Mouse (Mus musculus) limb, embryonic 15.5 days (tissue): ENCODE results near the gene Bysl. TPM values are rescaled to one million over a fixed set of nuclear protein-coding genes. Genes with fewer than 3 reads are reported as not detected.

Experiments used
- ATAC-seq: fragments of 200-750 bp; cut with Nextera tagmentation; 2 replicates; pipeline ENCODE4 v1.8.0; 2017; ENCODE audit warnings: low read depth, moderate TSS enrichment; ENCODE audit not compliant: insufficient number of reproducible peaks, low FRiP score, low TSS enrichment
- H3K27ac ChIP-seq: fragments of 300-500 bp; sonication (generic); 2 replicates; pipeline ENCODE4 v1.5.1; 2015; ENCODE audit warnings: moderate library complexity, mild to moderate bottlenecking, inconsistent platforms
- H3K27me3 ChIP-seq: fragments of 300-500 bp; sonication (generic); 2 replicates; pipeline ENCODE4 v1.6.1; 2015; ENCODE audit warnings: inconsistent platforms
- H3K36me3 ChIP-seq: fragments of 300-500 bp; sonication (generic); 2 replicates; pipeline ENCODE4 v1.6.1; 2015; ENCODE audit warnings: inconsistent platforms
- H3K4me1 ChIP-seq: fragments of 300-500 bp; sonication (generic); 2 replicates; pipeline ENCODE4 v1.6.1; 2015; ENCODE audit warnings: inconsistent platforms
- H3K4me2 ChIP-seq: fragments of 300-500 bp; sonication (generic); 2 replicates; pipeline ENCODE4 v1.6.1; 2015; ENCODE audit warnings: mild to moderate bottlenecking, inconsistent platforms
- H3K4me3 ChIP-seq: fragments of 300-500 bp; sonication (generic); 2 replicates; pipeline ENCODE4 v1.5.1; 2015; ENCODE audit warnings: mild to moderate bottlenecking, inconsistent platforms
- H3K9ac ChIP-seq: fragments of 300-500 bp; sonication (generic); 2 replicates; pipeline ENCODE4 v1.6.1; 2015; ENCODE audit warnings: inconsistent platforms
- H3K9me3 ChIP-seq: fragments of 300-500 bp; sonication (generic); 2 replicates; pipeline ENCODE4 v1.6.1; 2016; ENCODE audit warnings: inconsistent platforms
- WGBS: fragments of 180-500 bp; shearing (Covaris S2); methylation state at CpG from one replicate; pipeline ENCODE4 v1.1.7; 2015; 5-methylcytosine and 5-hydroxymethylcytosine counted together
- polyA plus RNA-seq: library from polyadenylated mRNA; unstranded; fragments of >200 nt; fragmentation: Nextera tagmentation; extraction: Ambion mirVana; gene quantifications from 2 replicates; pipeline ENCODE4 v1.2.1, GENCODE M21; 2015

Bysl gene
- polyA plus RNA-seq, 1 experiment from 2014 or later, result 24.1 TPM

GRCm38 (mm10) chr17:47580962-47581361 is 30.3 kb downstream of the Bysl start:
- no peak for ATAC-seq
- H3K36me3 ChIP-seq, result no peaks in the 10 kb centered on the region
- H3K4me1 ChIP-seq, result no peaks in the 10 kb centered on the region
- H3K4me3 ChIP-seq, result no peak overlapping the region
- H3K4me2 ChIP-seq, result no peak overlapping the region
- H3K9ac ChIP-seq, result no peak overlapping the region
- H3K27me3 ChIP-seq, result no peaks in the 10 kb centered on the region
- H3K27ac ChIP-seq, result no peak overlapping the region
- 79% methylated on average over 4 of the region's 4 CpGs for WGBS
- H3K9me3 ChIP-seq, result no peaks in the 10 kb centered on the region

DNA sequence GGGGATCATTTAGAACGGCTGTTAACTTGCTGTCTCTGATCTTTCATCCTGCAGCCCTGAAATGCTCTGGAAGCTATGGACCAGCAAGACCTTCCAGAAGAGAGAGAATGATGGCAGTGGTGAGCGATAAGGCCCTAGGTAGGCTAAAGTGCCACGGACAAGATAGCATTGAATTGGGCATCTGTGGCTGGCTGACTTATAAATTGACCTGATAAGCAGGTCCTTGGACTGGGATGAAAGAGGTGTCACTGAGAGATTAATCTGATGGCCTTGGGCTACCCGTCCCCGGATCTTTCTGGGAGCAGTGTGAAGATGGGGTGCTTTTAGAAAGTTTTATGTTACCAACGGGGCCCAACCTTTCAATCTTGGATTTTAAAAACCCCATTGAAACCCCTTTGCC is 32.6 kb downstream of the Bysl start:
- no peak overlapping the region for H3K9ac ChIP-seq
- H3K4me2 ChIP-seq, result no peak overlapping the region
- 0 out of 2 replicates have a peak, but pooled peaks cover 3% of the 10 kb centered on the region for H3K4me1 ChIP-seq
- no peak overlapping the region for H3K4me3 ChIP-seq
- 77% methylated on average over 6 of the region's 6 CpGs for whole genome bisulfite sequencing
- H3K36me3 ChIP-seq, result no peaks in the 10 kb centered on the region
- ATAC-seq, result no peak
- no peak overlapping the region for H3K27ac ChIP-seq
- H3K9me3 ChIP-seq, result no peaks in the 10 kb centered on the region
- no peaks in the 10 kb centered on the region for H3K27me3 ChIP-seq

DNA sequence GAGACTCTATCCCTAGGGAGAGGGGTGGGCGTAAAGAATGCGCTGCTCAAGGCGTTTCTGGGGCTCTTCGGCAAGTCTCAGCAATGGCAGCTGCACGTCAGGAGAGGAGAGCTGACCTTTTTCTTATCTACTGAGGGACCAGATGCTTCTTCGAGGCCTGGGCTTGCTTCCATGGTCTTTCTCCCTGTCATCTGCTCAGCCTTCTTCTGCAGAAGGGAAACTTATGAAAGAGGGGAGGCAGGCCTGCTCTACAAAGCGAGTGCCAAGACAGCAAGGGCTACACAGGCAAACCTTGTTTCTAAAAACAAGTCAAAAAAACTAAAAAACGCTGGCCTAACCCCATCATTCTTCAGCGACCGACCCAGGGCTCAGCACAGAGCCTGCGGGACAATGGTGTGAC is 36.5 kb downstream of the Bysl start:
- Histone ChIP-seq H3K9me3 (no peaks in the 10 kb centered on the region), H3K27me3 (no peaks in the 10 kb centered on the region), H3K4me1 (peaks cover 13% of the 10 kb centered on the region), H3K4me2 (no peak overlapping the region), H3K4me3 (no peak overlapping the region), H3K36me3 (no peaks in the 10 kb centered on the region), H3K27ac (no peak overlapping the region), H3K9ac (no peak overlapping the region)
- WGBS, result 60% methylated on average over 11 of the region's 11 CpGs
- ATAC-seq, result no peak

DNA sequence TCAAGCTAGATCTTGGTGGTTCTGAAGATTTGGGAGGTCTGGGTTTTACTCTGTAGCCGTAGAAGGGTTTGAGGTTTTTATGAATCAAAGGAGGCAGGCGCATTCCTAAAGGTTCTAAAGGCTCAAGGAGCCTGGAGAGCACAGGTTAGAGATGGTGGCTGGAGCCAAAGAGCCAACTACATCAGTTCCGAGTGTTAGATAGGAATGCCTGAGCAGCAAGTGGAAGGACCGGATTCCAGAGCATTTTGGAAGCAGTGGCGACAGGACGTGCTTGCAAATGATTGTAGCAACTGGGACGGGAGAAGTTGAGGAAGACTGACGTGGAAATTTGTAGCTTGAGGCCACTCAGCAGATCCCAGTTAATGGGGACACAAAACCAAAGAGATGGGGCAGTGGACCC is 37.3 kb downstream of the Bysl start:
- Histone ChIP-seq H3K27me3 (no peaks in the 10 kb centered on the region), H3K4me1 (peaks cover 13% of the 10 kb centered on the region), H3K27ac (no peak overlapping the region), H3K36me3 (no peaks in the 10 kb centered on the region), H3K4me2 (no peak overlapping the region), H3K9ac (no peak overlapping the region), H3K4me3 (no peak overlapping the region), H3K9me3 (no peaks in the 10 kb centered on the region)
- WGBS, result 52% methylated on average over 8 of the region's 8 CpGs
- ATAC-seq, result no peak

- H3K27ac ChIP-seq, result peak overlapping the region; percentile 75
- H3K27me3 ChIP-seq, result no peaks in the 10 kb centered on the region
- no peaks in the 10 kb centered on the region for H3K36me3 ChIP-seq
- ATAC-seq, result no peak; the same call in 1 of the 2 replicates
- H3K4me3 ChIP-seq, result no peak overlapping the region
- no peaks in the 10 kb centered on the region for H3K9me3 ChIP-seq
- no peak overlapping the region for H3K9ac ChIP-seq
- no peak overlapping the region for H3K4me2 ChIP-seq
- H3K4me1 ChIP-seq, result peaks cover 13% of the 10 kb centered on the region
Measured at GRCm38 (mm10) chr17:47572436-47572835, 38.9 kb downstream of the Bysl start.

DNA sequence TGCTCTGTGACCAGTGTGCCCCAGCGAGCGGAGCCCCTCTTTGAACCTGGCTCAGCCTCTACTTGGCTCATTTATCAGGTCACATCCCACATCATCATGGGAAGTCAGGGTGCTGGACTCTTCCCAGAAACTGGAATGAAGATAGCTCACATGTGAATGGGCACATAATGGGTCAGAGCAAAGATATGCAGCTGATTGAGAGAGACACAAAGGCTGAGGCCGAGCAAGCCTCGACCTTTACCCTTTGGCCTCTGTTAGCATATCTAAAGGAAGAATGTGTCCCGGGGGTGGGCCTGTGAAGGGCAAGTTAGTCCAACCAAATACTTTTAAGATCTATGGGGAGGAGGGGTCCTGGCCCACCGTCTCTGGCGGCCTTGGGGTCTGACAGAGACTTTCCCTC is 39.7 kb downstream of the Bysl start:
- peak overlapping the region; percentile 75 for H3K27ac ChIP-seq

DNA sequence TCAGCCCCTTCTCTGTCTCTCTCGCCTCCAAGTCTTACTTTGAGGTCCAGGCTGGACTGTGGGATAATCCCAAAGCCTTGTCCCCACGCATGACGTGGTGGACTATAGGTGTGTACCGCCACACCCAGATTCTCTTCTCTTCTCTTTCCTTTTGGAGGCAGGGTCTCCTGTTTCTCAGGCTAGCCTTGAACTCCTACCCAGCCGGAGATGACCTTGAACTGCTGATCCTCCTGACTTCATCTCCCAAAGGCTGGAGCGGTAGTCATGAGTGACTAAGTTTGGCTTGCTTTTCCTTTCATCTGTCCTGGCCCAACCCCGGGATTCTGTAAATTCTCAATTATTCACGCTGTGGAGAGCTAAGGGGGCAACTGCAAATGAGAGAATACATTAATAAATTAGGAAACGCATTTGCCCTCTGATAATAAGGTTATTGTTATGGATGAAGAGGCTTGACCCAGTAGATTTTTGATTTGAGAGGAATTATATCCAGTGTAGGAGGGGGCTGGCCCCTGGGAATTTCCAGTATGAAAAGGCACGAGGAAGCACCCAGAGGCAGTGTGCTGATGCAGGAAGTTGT is 42.3 kb downstream of the Bysl start:
- H3K27ac ChIP-seq, result no peak overlapping the region
- H3K9ac ChIP-seq, result no peak overlapping the region
- no peak for ATAC-seq
- H3K4me3 ChIP-seq, result no peak overlapping the region
- no peaks in the 10 kb centered on the region for H3K36me3 ChIP-seq
- no peaks in the 10 kb centered on the region for H3K9me3 ChIP-seq
- H3K4me1 ChIP-seq, result peaks cover 10% of the 10 kb centered on the region
- no peak overlapping the region for H3K4me2 ChIP-seq
- WGBS, result 88% methylated on average over 10 of the region's 10 CpGs
- H3K27me3 ChIP-seq, result no peaks in the 10 kb centered on the region

More for the DNA sequence above, 39.7 kb downstream of the Bysl start:
- no peak overlapping the region for H3K9ac ChIP-seq
- no peaks in the 10 kb centered on the region for H3K36me3 ChIP-seq
- H3K27me3 ChIP-seq, result no peaks in the 10 kb centered on the region
- no peak for ATAC-seq
- no peaks in the 10 kb centered on the region for H3K9me3 ChIP-seq
- peaks cover 13% of the 10 kb centered on the region for H3K4me1 ChIP-seq
- H3K4me2 ChIP-seq, result no peak overlapping the region
- 58% methylated on average over 7 of the region's 7 CpGs for WGBS
- H3K4me3 ChIP-seq, result no peak overlapping the region

DNA sequence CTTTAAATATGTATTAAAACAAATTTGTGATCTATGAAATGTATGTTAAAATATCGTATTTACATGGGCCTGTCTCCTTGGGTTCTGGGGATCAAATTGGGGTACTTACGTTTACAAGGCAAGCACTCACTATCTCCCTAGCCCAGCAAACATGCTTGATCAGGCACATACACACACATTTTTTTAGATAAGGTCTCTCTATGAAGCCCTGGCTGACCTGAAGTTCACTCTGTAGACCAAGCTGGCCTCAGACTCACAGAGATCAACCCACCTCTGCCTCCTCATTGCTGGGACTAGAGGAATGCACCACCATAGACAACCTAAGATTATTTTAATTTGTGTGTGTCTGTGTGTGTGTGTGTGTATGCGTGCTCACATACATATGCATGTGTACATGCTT is 42.9 kb downstream of the Bysl start:
- 95% methylated on average over 3 of the region's 3 CpGs for WGBS
- peaks cover 10% of the 10 kb centered on the region for H3K4me1 ChIP-seq
- H3K36me3 ChIP-seq, result no peaks in the 10 kb centered on the region

GRCm38 (mm10) chr17:47567271-47567670 is 44.0 kb downstream of the Bysl start:
- Histone ChIP-seq H3K4me2 (no peak overlapping the region), H3K36me3 (no peaks in the 10 kb centered on the region), H3K9me3 (no peaks in the 10 kb centered on the region), H3K27ac (no peak overlapping the region), H3K9ac (no peak overlapping the region), H3K4me1 (peaks cover 8% of the 10 kb centered on the region), H3K4me3 (no peak overlapping the region), H3K27me3 (no peaks in the 10 kb centered on the region)
- no peak for ATAC-seq
- 73% methylated on average over 3 of the region's 3 CpGs for WGBS

More for the DNA sequence above, 42.9 kb downstream of the Bysl start:
- Histone ChIP-seq H3K4me3 (no peak overlapping the region), H3K27ac (no peak overlapping the region), H3K9me3 (no peaks in the 10 kb centered on the region), H3K27me3 (no peaks in the 10 kb centered on the region), H3K9ac (no peak overlapping the region), H3K4me2 (no peak overlapping the region)
- no peak for ATAC-seq

- Histone ChIP-seq H3K36me3 (no peaks in the 10 kb centered on the region), H3K4me1 (no peaks in the 10 kb centered on the region), H3K27ac (no peak overlapping the region), H3K4me2 (no peak overlapping the region), H3K27me3 (no peaks in the 10 kb centered on the region), H3K9ac (no peak overlapping the region), H3K9me3 (no peaks in the 10 kb centered on the region), H3K4me3 (no peak overlapping the region)
- 37% methylated on average over 2 of the region's 2 CpGs for WGBS
- ATAC-seq, result no peak
Measured at GRCm38 (mm10) chr17:47566133-47566532, 45.2 kb downstream of the Bysl start.

- 77% methylated on average over 5 of the region's 5 CpGs for WGBS
- Histone ChIP-seq H3K9me3 (no peaks in the 10 kb centered on the region), H3K27ac (no peak overlapping the region), H3K4me2 (no peak overlapping the region), H3K27me3 (no peaks in the 10 kb centered on the region), H3K9ac (no peak overlapping the region), H3K4me1 (no peaks in the 10 kb centered on the region), H3K36me3 (no peaks in the 10 kb centered on the region), H3K4me3 (no peak overlapping the region)
- ATAC-seq, result no peak
Measured at GRCm38 (mm10) chr17:47564612-47565011, 46.7 kb downstream of the Bysl start.

DNA sequence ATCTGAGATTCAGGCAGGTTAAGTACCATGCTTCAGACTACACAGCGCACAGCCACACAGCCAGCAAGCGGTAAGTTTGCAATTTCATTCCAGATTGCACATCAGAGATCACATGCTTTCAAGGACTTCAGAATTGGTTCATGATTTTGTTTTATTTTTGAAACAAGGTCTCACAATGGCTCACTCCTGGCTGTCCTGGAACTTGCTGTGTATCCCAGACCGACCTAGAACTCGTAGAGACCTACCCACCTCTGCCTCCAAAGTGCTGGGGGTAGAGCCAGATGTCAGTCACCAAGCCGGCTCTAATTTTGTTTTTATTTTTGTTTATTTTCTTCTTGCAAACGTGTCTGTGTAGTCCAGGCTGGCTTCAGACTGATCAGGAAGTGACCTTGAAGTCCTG is 48.4 kb downstream of the Bysl start:
- no peaks in the 10 kb centered on the region for H3K9me3 ChIP-seq
- no peak overlapping the region for H3K9ac ChIP-seq
- no peak overlapping the region for H3K4me2 ChIP-seq
- no peak for ATAC-seq
- H3K27me3 ChIP-seq, result no peaks in the 10 kb centered on the region
- H3K4me3 ChIP-seq, result no peak overlapping the region
- 80% methylated on average over 6 of the region's 6 CpGs for WGBS
- no peaks in the 10 kb centered on the region for H3K36me3 ChIP-seq
- H3K4me1 ChIP-seq, result no peaks in the 10 kb centered on the region
- no peak overlapping the region for H3K27ac ChIP-seq

DNA sequence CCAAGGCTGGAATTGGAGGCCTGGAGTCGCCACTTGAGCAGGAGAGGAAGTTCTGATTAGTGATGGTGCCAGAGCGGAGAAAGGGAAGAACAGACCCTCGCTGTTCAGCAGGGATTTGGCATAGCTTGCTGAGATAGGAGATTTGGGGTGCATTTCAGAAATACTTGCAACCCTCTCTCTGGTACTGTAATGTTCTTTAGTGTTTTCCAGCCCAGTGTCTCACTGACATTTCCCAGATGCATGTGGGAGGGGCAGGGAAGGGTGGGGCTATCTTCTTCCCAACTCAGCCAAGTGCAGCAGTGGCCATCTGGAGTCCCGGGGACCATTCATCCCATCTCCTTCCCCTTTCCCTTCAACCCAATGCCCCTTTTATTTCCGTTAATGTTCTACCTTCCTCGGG is 51.6 kb downstream of the Bysl start:
- peak overlapping the region; percentile 38; the same call in 1 of the 2 replicates for H3K27ac ChIP-seq
- 53% methylated on average over 6 of the region's 6 CpGs for WGBS
- no peak overlapping the region for H3K9ac ChIP-seq
- no peak overlapping the region for H3K4me2 ChIP-seq
- ATAC-seq, result no peak
- H3K4me1 ChIP-seq, result 0 out of 2 replicates have a peak, but pooled peaks cover 2% of the 10 kb centered on the region
- no peak overlapping the region for H3K4me3 ChIP-seq
- H3K36me3 ChIP-seq, result no peaks in the 10 kb centered on the region
- no peaks in the 10 kb centered on the region for H3K27me3 ChIP-seq
- no peaks in the 10 kb centered on the region for H3K9me3 ChIP-seq
